Mouse (Mus musculus) spleen, adult 2 months (tissue): ENCODE results near the gene Pla1a.

Experiments used
- CTCF ChIP-seq: fragments of 200-500 bp; IDR thresholded peaks from 2 replicates; pipeline ENCODE4 v1.5.1; 2011; ENCODE audit warnings: mild to moderate bottlenecking, inconsistent platforms; ENCODE audit not compliant: insufficient read depth, insufficient read length, insufficient replicate concordance; ENCODE audit errors: extremely low read depth
- POLR2A ChIP-seq: fragments of 200-500 bp; IDR thresholded peaks from 2 replicates; pipeline ENCODE4 v1.6.1; 2011; ENCODE audit warnings: low read depth, low read length, inconsistent platforms

- no peak for TF ChIP-seq CTCF
- TF ChIP-seq POLR2A = no peak
Observed at GRCm38 (mm10) chr16:38468706-38469018, 35.7 kb upstream of the Pla1a start.
